Mouse (Mus musculus): Measurements from ENCODE around the gene Gdap1l1. TPM values are rescaled to one million over a fixed set of nuclear protein-coding genes. Genes with fewer than 3 reads are reported as not detected.

Gdap1l1 gene
- polyA plus RNA-seq, 1 experiment from 2014 or later = 1.1 TPM

DNA sequence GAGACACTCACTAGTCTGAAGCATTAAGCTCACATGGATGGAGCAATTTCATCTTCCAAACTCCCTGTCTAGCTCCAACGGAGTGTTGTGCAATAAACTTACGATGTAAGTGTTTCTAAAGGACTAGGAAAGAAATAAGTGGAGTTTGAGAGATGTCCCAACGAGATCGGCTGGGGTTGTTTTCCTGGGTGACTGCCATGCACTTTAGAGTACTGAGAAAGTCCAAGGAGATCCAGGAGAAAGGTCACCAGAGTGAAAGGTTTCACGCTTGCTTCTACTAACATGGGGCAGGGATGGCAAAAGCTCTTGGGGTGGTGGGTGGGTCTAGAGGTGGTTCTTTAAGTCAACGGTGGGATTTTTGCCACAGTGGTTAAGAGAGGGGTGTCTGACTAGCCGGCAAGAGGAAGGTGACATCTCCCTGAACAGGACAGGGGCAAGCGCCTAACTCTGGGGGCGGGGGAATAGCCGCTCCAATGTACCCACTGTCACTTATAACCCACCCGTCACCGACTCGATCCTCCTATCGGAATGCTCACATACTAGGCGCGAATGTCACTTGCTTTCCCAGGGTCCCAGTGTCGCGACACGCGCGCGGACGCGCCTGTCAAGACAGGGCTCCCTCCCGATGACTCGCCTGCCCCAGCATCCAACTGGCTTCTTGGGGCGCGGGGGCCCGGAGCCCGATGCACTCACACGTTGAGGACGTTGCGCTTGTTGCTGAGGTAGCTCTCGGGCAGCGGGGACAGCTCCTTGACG is 33.6 kb downstream of the Gdap1l1 start:
- WGBS = 4% methylated on average over 36 of the region's 36 CpGs
- peak overlapping the region; percentile 94 for H3K27ac ChIP-seq
- peaks cover 18% of the 10 kb centered on the region for H3K4me1 ChIP-seq
- no peaks in the 10 kb centered on the region for H3K9me3 ChIP-seq
- DNase-seq (ENCODE audit: low spot score) = no peak
- no peaks in the 10 kb centered on the region for H3K27me3 ChIP-seq (ENCODE audit: insufficient read depth, poor library complexity, severe bottlenecking)
- peak overlapping the region; percentile 97 for H3K4me3 ChIP-seq
- peaks cover 25% of the 10 kb centered on the region for H3K36me3 ChIP-seq

GRCm38 (mm10) chr2:163472466-163472851 is 34.2 kb downstream of the Gdap1l1 start, which contains the start of gene Fitm2:
Fitm2 (minus strand) TSS chr2:163472629.
- peaks cover 24% of the 10 kb centered on the region for H3K36me3 ChIP-seq
- peak within 1 kb of the TSS; percentile 97 for H3K4me3 ChIP-seq
- H3K9me3 ChIP-seq = no peaks in the 10 kb centered on the region
- H3K4me1 ChIP-seq = peaks cover 16% of the 10 kb centered on the region
- peak within 1 kb of the TSS; percentile 94 for H3K27ac ChIP-seq
- no peaks in the 10 kb centered on the region for H3K27me3 ChIP-seq (ENCODE audit: insufficient read depth, poor library complexity, severe bottlenecking)
- DNase-seq (ENCODE audit: low spot score) = peak; percentile 97
- 0% methylated on average over 30 of the region's 30 CpGs for WGBS

GRCm38 (mm10) chr2:163480191-163480825 is 42.0 kb downstream of the Gdap1l1 start:
- peaks cover 36% of the 10 kb centered on the region for H3K27me3 ChIP-seq (ENCODE audit: insufficient read depth, poor library complexity, severe bottlenecking)
- H3K27ac ChIP-seq = no peak overlapping the region
- no peak overlapping the region for H3K4me3 ChIP-seq
- WGBS = 46% methylated on average over 18 of the region's 18 CpGs
- H3K36me3 ChIP-seq = no peaks in the 10 kb centered on the region
- no peaks in the 10 kb centered on the region for H3K9me3 ChIP-seq
- DNase-seq (ENCODE audit: low spot score) = no peak
- H3K4me1 ChIP-seq = peaks cover 14% of the 10 kb centered on the region

- Histone ChIP-seq H3K27ac (no peak overlapping the region), H3K36me3 (no peaks in the 10 kb centered on the region), H3K4me3 (peak overlapping the region; percentile 50), H3K27me3 (ENCODE audit: insufficient read depth, poor library complexity, severe bottlenecking) (peaks cover 36% of the 10 kb centered on the region), H3K4me1 (peaks cover 14% of the 10 kb centered on the region), H3K9me3 (no peaks in the 10 kb centered on the region)
- 2% methylated on average over 21 of the region's 21 CpGs for WGBS
- no peak for DNase-seq (ENCODE audit: low spot score)
Observed at GRCm38 (mm10) chr2:163481539-163482029, 43.3 kb downstream of the Gdap1l1 start.

GRCm38 (mm10) chr2:163487360-163487759 is 49.1 kb downstream of the Gdap1l1 start:
- Histone ChIP-seq H3K36me3 (no peaks in the 10 kb centered on the region), H3K4me1 (peaks cover 5% of the 10 kb centered on the region), H3K9me3 (no peaks in the 10 kb centered on the region), H3K27me3 (ENCODE audit: insufficient read depth, poor library complexity, severe bottlenecking) (peaks cover 18% of the 10 kb centered on the region), H3K4me3 (no peak overlapping the region), H3K27ac (no peak overlapping the region)
- no peak for DNase-seq (ENCODE audit: low spot score)
- 86% methylated on average over 3 of the region's 3 CpGs for WGBS

- DNase-seq (ENCODE audit: low spot score) = no peak
- 58% methylated on average over 5 of the region's 5 CpGs for WGBS
- peaks cover 10% of the 10 kb centered on the region; the same call in 1 of the 2 replicates for H3K27me3 ChIP-seq (ENCODE audit: insufficient read depth, poor library complexity, severe bottlenecking)
- H3K9me3 ChIP-seq = no peaks in the 10 kb centered on the region
- no peak overlapping the region for H3K27ac ChIP-seq
- peaks cover 20% of the 10 kb centered on the region for H3K4me1 ChIP-seq
- H3K36me3 ChIP-seq = no peaks in the 10 kb centered on the region
- no peak overlapping the region for H3K4me3 ChIP-seq
Observed at GRCm38 (mm10) chr2:163489725-163490291, 51.5 kb downstream of the Gdap1l1 start.

DNA sequence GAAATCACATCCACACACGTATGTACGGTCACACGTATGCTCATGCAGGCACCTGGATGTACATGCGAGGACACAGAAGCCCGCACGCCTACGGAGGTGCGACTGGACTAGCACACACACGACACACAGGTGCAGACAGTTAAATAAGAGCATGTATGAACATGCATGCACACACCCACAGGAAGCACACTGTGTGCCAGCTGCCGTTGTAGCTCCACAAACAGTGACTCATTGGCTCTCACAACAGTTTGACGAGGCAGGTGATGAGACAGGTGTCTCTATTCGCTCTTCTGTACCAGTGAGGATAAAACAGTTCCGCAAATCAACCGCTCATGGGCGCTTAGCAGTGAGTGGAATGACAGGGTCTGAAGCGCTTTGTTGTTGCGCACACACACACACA is 52.4 kb downstream of the Gdap1l1 start:
- Histone ChIP-seq H3K27ac (no peak overlapping the region), H3K4me3 (no peak overlapping the region), H3K4me1 (peaks cover 20% of the 10 kb centered on the region), H3K36me3 (no peaks in the 10 kb centered on the region), H3K27me3 (ENCODE audit: insufficient read depth, poor library complexity, severe bottlenecking) (peaks cover 10% of the 10 kb centered on the region; the same call in 1 of the 2 replicates), H3K9me3 (no peaks in the 10 kb centered on the region)
- WGBS = 91% methylated on average over 17 of the region's 17 CpGs
- DNase-seq (ENCODE audit: low spot score) = no peak

- 45% methylated on average over 7 of the region's 7 CpGs for WGBS
- no peak overlapping the region for H3K4me3 ChIP-seq
- no peak overlapping the region for H3K27ac ChIP-seq
- H3K4me1 ChIP-seq = peaks cover 20% of the 10 kb centered on the region
- no peaks in the 10 kb centered on the region for H3K36me3 ChIP-seq
- peaks cover 10% of the 10 kb centered on the region; the same call in 1 of the 2 replicates for H3K27me3 ChIP-seq (ENCODE audit: insufficient read depth, poor library complexity, severe bottlenecking)
- no peak for DNase-seq (ENCODE audit: low spot score)
- no peaks in the 10 kb centered on the region for H3K9me3 ChIP-seq
Observed at GRCm38 (mm10) chr2:163491351-163491750, 53.1 kb downstream of the Gdap1l1 start.

DNA sequence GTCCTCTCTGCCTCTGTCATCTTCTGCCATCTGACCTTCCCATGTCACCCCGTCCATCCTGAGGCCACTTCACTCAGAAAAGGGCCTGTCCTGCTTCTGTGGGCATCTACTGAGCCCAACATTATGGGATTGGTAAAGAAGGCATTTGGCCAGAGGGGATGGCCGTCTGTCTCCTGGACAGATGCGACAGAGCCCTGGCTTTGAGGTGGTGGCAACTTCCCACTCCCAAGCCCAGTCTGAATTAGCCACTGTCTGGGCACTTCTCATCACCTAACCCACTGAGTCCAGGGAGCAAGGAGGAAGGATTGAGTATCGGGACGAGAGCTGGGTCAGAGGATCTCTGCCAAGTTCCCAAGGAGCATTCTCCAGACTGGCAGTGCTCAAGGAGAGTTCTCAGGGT is 53.7 kb downstream of the Gdap1l1 start, which contains the start of gene R3hdml:
Gene R3hdml (plus strand): TSS at position 301 of the 400 bp plus-strand sequence.
- H3K4me3 ChIP-seq = no peak within 1 kb of the TSS
- no peak within 1 kb of the TSS for H3K27ac ChIP-seq
- H3K9me3 ChIP-seq = no peaks in the 10 kb centered on the region
- peaks cover 10% of the 10 kb centered on the region; the same call in 1 of the 2 replicates for H3K27me3 ChIP-seq (ENCODE audit: insufficient read depth, poor library complexity, severe bottlenecking)
- no peak for DNase-seq (ENCODE audit: low spot score)
- H3K36me3 ChIP-seq = no peaks in the 10 kb centered on the region
- 76% methylated on average over 5 of the region's 5 CpGs for WGBS
- peaks cover 20% of the 10 kb centered on the region for H3K4me1 ChIP-seq

- Histone ChIP-seq H3K4me3 (no peak overlapping the region), H3K27ac (no peak overlapping the region), H3K36me3 (no peaks in the 10 kb centered on the region), H3K9me3 (no peaks in the 10 kb centered on the region), H3K27me3 (ENCODE audit: insufficient read depth, poor library complexity, severe bottlenecking) (peaks cover 10% of the 10 kb centered on the region; the same call in 1 of the 2 replicates), H3K4me1 (peaks cover 20% of the 10 kb centered on the region)
- no peak for DNase-seq (ENCODE audit: low spot score)
- 27% methylated on average over 5 of the region's 5 CpGs for WGBS
Observed at GRCm38 (mm10) chr2:163493031-163493430, 54.8 kb downstream of the Gdap1l1 start.

GRCm38 (mm10) chr2:163493976-163494375 is 55.7 kb downstream of the Gdap1l1 start:
- 30% methylated on average over 5 of the region's 5 CpGs for WGBS
- Histone ChIP-seq H3K27me3 (ENCODE audit: insufficient read depth, poor library complexity, severe bottlenecking) (peaks cover 10% of the 10 kb centered on the region; the same call in 1 of the 2 replicates), H3K4me3 (no peak overlapping the region), H3K36me3 (no peaks in the 10 kb centered on the region), H3K27ac (no peak overlapping the region), H3K4me1 (peaks cover 20% of the 10 kb centered on the region), H3K9me3 (no peaks in the 10 kb centered on the region)
- no peak for DNase-seq (ENCODE audit: low spot score)

GRCm38 (mm10) chr2:163494456-163494855 is 56.2 kb downstream of the Gdap1l1 start:
- no peaks in the 10 kb centered on the region for H3K36me3 ChIP-seq
- DNase-seq (ENCODE audit: low spot score) = no peak
- H3K27me3 ChIP-seq (ENCODE audit: insufficient read depth, poor library complexity, severe bottlenecking) = peaks cover 10% of the 10 kb centered on the region; the same call in 1 of the 2 replicates
- H3K4me1 ChIP-seq = peaks cover 20% of the 10 kb centered on the region
- H3K9me3 ChIP-seq = no peaks in the 10 kb centered on the region
- H3K27ac ChIP-seq = no peak overlapping the region
- WGBS = 20% methylated on average over 6 of the region's 6 CpGs
- no peak overlapping the region for H3K4me3 ChIP-seq

- H3K4me1 ChIP-seq = 0 out of 2 replicates have a peak, but pooled peaks cover 4% of the 10 kb centered on the region
- DNase-seq (ENCODE audit: low spot score) = no peak
- no peaks in the 10 kb centered on the region; the same call in 1 of the 2 replicates for H3K27me3 ChIP-seq (ENCODE audit: insufficient read depth, poor library complexity, severe bottlenecking)
- no peaks in the 10 kb centered on the region for H3K36me3 ChIP-seq
- no peak overlapping the region for H3K4me3 ChIP-seq
- 75% methylated on average over 2 of the region's 2 CpGs for WGBS
- no peaks in the 10 kb centered on the region for H3K9me3 ChIP-seq
- H3K27ac ChIP-seq = no peak overlapping the region
Observed at GRCm38 (mm10) chr2:163502219-163502618, 63.9 kb downstream of the Gdap1l1 start.

Data from heart, embryonic 10.5 days (tissue).